Mouse (Mus musculus) midbrain, embryonic 12.5 days (tissue): ENCODE data around the gene Zfp980. TPM values are rescaled to one million over a fixed set of nuclear protein-coding genes. Genes with fewer than 3 reads are reported as not detected.

ENCODE experiments used
- polyA plus RNA-seq: library from polyadenylated mRNA; unstranded; fragments of >200 nt; fragmentation: Nextera tagmentation; extraction: Ambion mirVana; gene quantifications from 2 replicates; pipeline ENCODE4 v1.2.1, GENCODE M21; 2016

The Zfp980 gene
- polyA plus RNA-seq, 1 experiment from 2014 or later, result not detected

Other genes starting within 250 kb of the Zfp980 start
- gene Zfp990, start 159.9 kb upstream of the Zfp980 start, polyA plus RNA-seq, result not detected in 2 replicates
- 0.63 and 0.80 TPM in 2 replicates for gene Gm13212, start 85.5 kb upstream of the Zfp980 start, polyA plus RNA-seq
- gene Zfp986, start 198.1 kb downstream of the Zfp980 start, polyA plus RNA-seq, result not detected in 2 replicates